Mouse (Mus musculus) urinary bladder, postnatal 4 days (tissue): Measurements from ENCODE around the gene Lbhd2.

Source experiments
- DNase-seq, 2 experiments: peaks; one replicate each; pipeline ENCODE4 v3.0.0; 2021 to 2022; ENCODE audit warnings: low spot score in 2 of 2

Lbhd2 gene

DNA sequence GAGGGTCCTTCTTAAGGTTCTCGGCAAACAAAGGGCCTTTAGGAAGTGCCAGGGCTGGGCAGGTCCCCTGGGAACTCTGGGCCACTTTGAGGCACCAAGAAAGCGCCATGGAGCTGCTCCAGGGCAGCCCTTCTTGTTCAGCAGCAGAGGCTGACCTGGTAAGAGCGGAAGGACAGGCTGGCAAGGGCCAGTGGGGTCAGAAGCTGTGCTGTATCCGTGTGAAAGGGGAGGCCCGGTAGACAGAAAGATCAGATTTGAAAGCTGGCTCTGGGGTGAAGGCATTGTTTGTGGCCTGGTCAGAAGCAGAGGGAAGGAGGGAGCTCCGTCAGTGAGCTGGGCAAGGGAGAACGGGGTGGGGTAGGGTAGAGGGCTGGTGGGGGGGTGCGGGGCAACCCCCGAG, 40.7 kb downstream of the Lbhd2 start:
- DNase-seq = no peak

DNA sequence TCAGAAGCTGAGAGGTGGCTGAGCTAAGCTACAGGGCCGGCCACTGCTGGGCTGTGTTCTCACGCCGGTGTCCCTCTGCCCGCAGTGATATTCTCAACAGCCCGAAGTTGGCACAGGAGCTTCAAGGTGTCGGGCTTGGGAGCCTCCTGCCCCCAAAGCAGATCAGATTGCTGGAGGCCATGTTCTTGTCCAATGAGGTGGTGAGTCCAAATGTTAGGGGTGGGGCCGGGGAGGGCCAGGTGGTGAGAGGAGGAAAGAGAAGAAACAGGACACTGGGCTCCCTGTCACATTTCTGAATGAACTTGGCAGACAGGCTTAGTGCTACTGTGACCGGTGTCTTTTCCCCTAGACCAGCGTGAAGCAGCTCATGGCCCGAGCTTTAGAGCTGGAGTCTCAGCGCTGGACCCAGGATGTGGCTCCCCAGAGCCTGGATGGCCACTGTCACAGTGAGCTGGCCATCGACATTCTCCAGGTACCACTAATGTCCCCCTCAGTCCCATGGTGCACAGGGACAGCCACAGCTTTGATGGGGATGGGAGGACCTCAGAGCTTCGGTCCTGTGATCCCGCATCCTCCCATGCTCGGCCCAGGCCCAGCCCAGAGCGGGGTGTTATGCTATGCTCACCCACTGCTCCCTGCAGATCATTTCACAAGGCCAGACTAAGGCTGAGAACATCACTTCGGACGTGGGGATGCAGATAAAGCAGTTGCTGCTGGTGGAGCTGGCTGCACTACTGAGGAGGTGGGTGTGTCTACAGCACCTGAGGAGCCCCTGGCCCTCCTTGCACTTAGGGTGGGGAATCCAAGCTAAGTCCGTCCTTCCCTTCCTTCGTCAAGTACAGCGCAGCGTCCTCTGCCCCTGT, 41.5 kb downstream of the Lbhd2 start:
- no peak for DNase-seq

DNA sequence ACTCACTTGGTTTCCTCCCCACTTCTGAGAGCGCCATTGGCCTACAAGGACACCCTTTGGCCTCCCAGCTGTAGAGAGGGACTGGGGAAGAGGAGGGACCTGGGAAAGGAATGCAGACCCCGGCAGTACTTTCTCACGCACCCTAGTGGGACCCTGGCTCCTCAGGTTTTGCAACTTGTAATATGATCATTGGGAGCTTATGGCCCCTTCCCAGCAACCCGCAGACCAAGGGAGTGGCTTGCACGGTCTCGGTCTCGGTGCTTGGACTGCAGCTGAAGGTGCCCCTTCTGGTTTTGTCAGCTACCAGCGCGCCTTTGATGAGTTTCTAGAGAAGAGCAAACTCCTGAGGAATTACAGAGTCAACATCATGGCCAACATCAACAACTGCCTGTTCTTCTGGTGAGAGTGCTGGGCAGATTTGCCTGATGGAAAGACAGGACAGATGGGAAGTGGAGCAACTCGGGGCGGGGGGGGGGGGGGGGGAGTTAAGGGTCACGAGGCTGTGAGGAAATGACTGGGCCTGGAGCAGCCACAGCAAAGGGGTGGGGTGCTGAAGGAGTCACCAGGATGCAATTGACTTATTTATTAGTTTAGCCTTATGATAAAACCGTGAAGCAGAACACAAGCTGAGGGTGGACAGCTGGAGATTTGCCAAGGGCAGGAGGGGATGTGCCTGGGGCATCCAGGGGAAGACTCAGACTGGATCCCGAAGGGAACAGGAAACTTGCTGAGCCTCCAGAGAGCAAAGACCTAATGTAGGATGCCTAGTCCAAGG, 42.5 kb downstream of the Lbhd2 start:
- no peak for DNase-seq

DNA sequence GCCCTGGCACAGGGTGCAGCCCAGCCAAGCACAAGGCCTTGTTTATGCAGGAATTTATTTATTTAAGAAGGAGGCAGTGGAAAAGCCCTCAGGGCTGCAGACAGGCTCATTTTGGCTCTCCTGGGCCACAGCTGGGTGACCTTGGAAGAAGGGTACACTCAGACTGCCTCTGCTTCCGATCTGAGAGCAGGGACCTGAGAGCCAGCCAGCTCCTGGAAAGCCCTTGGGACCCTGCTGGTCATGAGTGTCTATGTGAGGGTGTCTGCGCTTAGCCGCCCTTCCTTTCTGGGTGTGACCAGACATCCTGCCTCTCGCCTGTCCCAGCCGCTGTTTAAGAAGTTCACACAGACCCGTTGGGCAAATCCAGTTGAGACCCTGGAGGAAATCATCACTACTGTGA, 43.8 kb downstream of the Lbhd2 start:
- no peak for DNase-seq

DNA sequence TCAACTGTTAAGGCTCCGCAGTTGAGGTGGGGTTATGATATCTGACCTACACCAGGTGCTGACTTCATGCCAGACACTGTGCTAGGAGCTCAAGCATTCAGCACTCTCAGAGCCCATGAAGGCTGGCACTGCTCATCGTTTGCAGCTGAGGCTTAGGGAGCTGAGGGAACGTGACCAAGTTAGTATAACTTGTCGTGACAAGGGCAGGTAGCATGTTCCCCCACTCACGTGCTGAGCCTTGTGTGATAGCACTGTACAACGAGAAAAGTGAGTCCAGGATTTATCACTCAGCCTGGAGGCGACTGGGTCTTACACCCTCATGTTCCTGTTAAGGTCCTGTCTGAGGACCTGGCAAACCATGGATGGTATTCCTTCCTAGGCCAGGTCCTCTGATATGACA, 45.0 kb downstream of the Lbhd2 start:
- DNase-seq = no peak

DNA sequence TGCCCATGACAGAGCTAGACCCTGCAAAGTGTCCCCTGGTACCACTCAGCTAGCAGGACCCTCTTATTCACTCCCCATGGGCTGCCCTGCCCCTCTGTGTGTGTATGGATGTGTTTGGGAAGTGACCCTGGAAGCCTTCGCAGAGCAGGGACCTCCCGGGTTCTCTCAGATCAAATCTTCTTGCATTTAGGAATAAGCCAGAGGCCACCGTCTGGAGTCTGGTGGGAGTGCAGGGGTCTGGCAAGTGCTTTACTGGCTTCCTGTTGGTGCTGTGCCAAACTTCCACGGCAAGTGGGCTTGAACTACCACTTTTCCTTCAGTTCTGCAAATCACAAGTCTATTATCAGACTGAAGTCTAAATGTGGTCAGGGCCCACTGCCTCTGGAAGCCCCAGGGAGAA, 47.4 kb downstream of the Lbhd2 start:
- no peak for DNase-seq

DNA sequence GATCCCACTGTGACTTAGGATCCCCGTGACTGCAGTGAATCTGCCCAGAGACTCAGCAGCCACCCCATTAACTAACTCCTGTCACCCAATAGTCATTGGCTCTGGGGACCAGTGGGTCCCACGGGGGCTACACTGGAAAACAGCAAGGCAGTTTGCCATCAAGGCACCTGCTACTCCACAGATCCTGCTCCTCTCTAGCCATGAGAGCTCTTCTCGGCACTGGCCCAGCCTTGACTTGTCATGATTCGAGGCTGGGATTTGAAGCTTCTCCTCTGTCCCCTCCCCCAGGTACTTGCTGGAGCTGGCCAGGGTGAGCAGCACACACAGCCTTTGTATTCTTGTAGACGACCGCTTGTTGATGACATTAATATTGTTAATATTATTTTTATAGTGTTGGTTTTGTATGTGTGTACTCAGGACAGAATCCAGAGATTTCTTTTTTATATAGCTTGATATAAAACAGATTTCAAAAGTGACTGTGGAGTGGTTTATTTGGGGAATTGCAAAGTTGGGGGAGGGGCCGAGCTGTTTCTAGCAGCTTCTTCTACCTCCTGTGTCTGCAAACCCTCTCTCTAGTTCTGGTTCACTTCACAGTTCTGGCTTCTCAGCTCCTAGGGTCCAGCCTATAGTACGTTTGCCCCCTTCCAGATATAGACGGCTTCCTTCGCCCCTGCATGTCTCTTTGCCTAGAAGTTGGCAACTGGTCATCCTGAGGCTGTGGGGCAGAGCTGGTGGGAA, 48.1 kb downstream of the Lbhd2 start:
- DNase-seq = no peak

DNA sequence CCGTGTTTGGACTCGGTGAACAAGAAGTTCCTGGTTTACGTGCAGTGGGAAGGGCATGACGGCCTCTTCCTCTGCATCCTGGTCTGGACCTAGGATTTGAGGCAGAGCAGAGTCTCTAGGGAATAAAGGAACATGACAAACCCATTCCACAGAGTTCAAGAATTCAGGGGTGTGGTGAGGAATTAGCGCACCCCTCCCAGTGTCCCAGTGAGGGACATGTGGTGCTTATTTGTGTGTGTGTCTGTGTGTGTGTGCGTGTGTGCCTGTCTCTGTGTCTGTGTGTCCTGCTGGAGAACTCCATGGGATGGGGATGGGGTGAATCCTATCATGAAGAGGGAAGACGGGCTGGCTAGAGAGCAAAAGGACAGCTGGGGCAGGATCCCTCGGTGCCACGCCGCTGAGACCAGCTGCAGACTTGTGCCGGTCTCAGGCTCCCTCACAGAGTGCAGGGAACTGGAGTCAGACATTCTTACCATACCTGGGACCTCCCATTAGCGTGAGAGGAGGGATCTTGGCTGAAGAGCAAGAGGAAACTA, 48.8 kb downstream of the Lbhd2 start:
- no peak for DNase-seq

DNA sequence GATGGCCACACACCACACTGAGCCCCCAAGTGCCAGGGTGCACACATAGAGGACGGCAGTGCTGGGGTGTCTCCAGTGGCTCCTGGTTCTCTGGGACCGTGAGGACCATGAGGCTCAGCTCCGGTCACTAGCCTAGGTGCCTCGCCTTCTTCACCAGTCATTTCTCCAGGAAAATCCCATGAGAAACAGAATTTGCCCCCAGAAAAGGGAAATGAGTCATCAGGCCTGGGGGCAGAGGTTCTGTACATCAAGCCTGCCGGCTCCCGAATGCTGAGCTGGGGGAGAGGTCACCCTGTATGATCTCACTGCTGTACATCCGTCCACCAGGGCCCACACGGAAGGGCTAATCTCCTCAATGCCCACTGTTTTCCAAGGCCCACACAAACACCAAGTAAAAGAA, 49.3 kb downstream of the Lbhd2 start:
- DNase-seq = no peak

DNA sequence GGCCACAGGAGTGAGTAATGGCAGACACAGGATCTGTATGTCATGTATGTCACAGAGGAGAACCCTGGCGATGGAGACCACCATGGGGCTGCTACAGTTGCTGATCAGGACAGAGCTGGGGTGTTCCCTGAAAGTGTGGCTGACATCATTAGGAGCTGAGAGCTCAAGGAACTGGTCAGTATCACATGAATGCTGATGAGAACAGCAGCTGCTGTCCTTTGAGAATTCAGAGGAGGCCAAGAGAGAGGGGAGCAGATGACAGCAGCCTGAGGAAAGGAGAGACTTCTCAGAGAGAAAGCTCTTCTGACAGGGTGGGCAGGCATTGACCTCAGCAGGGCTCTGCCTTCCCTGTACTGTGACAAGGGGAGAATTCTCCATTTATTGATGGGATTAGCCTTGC, 51.1 kb downstream of the Lbhd2 start:
- no peak for DNase-seq
